Mouse (Mus musculus): ENCODE data around the gene Lmtk3. TPM values are rescaled to one million over a fixed set of nuclear protein-coding genes. Genes with fewer than 3 reads are reported as not detected.

Gene Lmtk3
- polyA plus RNA-seq, 1 experiment from 2014 or later: 0.53 TPM

GRCm38 (mm10) chr7:45824598-45824997 lies 41.1 kb downstream of the Lmtk3 start, which contains the start of gene Kcnj14:
Gene Kcnj14 (minus strand): TSS chr7:45824782.
- no peak within 1 kb of the TSS for H3K4me3 ChIP-seq (replicated peaks; ENCODE audit: low read length)
- H3K36me3 ChIP-seq (ENCODE audit: control insufficient read depth, insufficient read depth, low read length): peaks cover 25% of the 10 kb centered on the region
- H3K9me3 ChIP-seq (replicated peaks; ENCODE audit: control insufficient read depth, low read length): no peaks in the 10 kb centered on the region
- no peak for ATAC-seq (ENCODE audit: insufficient read depth, low FRiP score)
- peaks cover 1% of the 10 kb centered on the region; the same call in 1 of the 2 replicates for H3K4me1 ChIP-seq (ENCODE audit: control insufficient read depth, insufficient read depth, low read length)
- no peaks in the 10 kb centered on the region for H3K27me3 ChIP-seq (ENCODE audit: control insufficient read depth, insufficient read depth, low read length)
- H3K4me2 ChIP-seq (ENCODE audit: low read depth, low read length): no peak within 1 kb of the TSS
- 70% methylated on average over 7 of the region's 7 CpGs for WGBS
- no peak within 1 kb of the TSS for H3K9ac ChIP-seq (ENCODE audit: low read length)
- no peak within 1 kb of the TSS for H3K27ac ChIP-seq (ENCODE audit: low read length)

GRCm38 (mm10) chr7:45826631-45827030 lies 43.1 kb downstream of the Lmtk3 start:
- no peaks in the 10 kb centered on the region; the same call in 1 of the 2 replicates for H3K27me3 ChIP-seq (ENCODE audit: control insufficient read depth, insufficient read depth, low read length)
- no peak overlapping the region for H3K4me2 ChIP-seq (ENCODE audit: low read depth, low read length)
- no peak for ATAC-seq (ENCODE audit: insufficient read depth, low FRiP score)
- no peak overlapping the region for H3K9ac ChIP-seq (ENCODE audit: low read length)
- WGBS: 92% methylated on average over 7 of the region's 7 CpGs
- H3K27ac ChIP-seq (ENCODE audit: low read length): no peak overlapping the region
- H3K4me1 ChIP-seq (ENCODE audit: control insufficient read depth, insufficient read depth, low read length): peaks cover 8% of the 10 kb centered on the region; the same call in 1 of the 2 replicates
- no peaks in the 10 kb centered on the region for H3K9me3 ChIP-seq (replicated peaks; ENCODE audit: control insufficient read depth, low read length)
- no peak overlapping the region for H3K4me3 ChIP-seq (replicated peaks; ENCODE audit: low read length)
- peaks cover 25% of the 10 kb centered on the region for H3K36me3 ChIP-seq (ENCODE audit: control insufficient read depth, insufficient read depth, low read length)

GRCm38 (mm10) chr7:45830427-45831127 lies 47.0 kb downstream of the Lmtk3 start, which contains the start of gene Grwd1:
Gene Grwd1 (minus strand): TSS chr7:45830944.
- peak within 1 kb of the TSS; percentile 86 for H3K9ac ChIP-seq (ENCODE audit: low read length)
- H3K4me3 ChIP-seq (replicated peaks; ENCODE audit: low read length): peak within 1 kb of the TSS; percentile 99
- H3K36me3 ChIP-seq (ENCODE audit: control insufficient read depth, insufficient read depth, low read length): peaks cover 11% of the 10 kb centered on the region; the same call in 1 of the 2 replicates
- H3K27me3 ChIP-seq (ENCODE audit: control insufficient read depth, insufficient read depth, low read length): peaks cover 34% of the 10 kb centered on the region
- WGBS: under 1% methylated on average over 35 of the region's 35 CpGs
- H3K4me1 ChIP-seq (ENCODE audit: control insufficient read depth, insufficient read depth, low read length): peaks cover 16% of the 10 kb centered on the region; the same call in 1 of the 2 replicates
- H3K9me3 ChIP-seq (replicated peaks; ENCODE audit: control insufficient read depth, low read length): no peaks in the 10 kb centered on the region
- peak; percentile 87 for ATAC-seq (ENCODE audit: insufficient read depth, low FRiP score)
- H3K4me2 ChIP-seq (ENCODE audit: low read depth, low read length): peak within 1 kb of the TSS; percentile 97
- H3K27ac ChIP-seq (ENCODE audit: low read length): peak within 1 kb of the TSS; percentile 62

- H3K9me3 ChIP-seq (replicated peaks; ENCODE audit: control insufficient read depth, low read length): no peaks in the 10 kb centered on the region
- H3K9ac ChIP-seq (ENCODE audit: low read length): peak overlapping the region; percentile 86; the same call in 1 of the 2 replicates
- 19% methylated on average over 5 of the region's 5 CpGs for WGBS
- peaks cover 16% of the 10 kb centered on the region; the same call in 1 of the 2 replicates for H3K4me1 ChIP-seq (ENCODE audit: control insufficient read depth, insufficient read depth, low read length)
- H3K27ac ChIP-seq (ENCODE audit: low read length): peak overlapping the region; percentile 62; the same call in 1 of the 2 replicates
- H3K36me3 ChIP-seq (ENCODE audit: control insufficient read depth, insufficient read depth, low read length): peaks cover 6% of the 10 kb centered on the region; the same call in 1 of the 2 replicates
- no peak for ATAC-seq (ENCODE audit: insufficient read depth, low FRiP score)
- H3K4me2 ChIP-seq (ENCODE audit: low read depth, low read length): peak overlapping the region; percentile 97
- peaks cover 34% of the 10 kb centered on the region for H3K27me3 ChIP-seq (ENCODE audit: control insufficient read depth, insufficient read depth, low read length)
- H3K4me3 ChIP-seq (replicated peaks; ENCODE audit: low read length): peak overlapping the region; percentile 99
Measured at GRCm38 (mm10) chr7:45831128-45831525, 47.6 kb downstream of the Lmtk3 start.

GRCm38 (mm10) chr7:45832428-45832827 lies 48.9 kb downstream of the Lmtk3 start:
- peak overlapping the region; percentile 67 for H3K9ac ChIP-seq (ENCODE audit: low read length)
- H3K9me3 ChIP-seq (replicated peaks; ENCODE audit: control insufficient read depth, low read length): no peaks in the 10 kb centered on the region
- peaks cover 34% of the 10 kb centered on the region for H3K27me3 ChIP-seq (ENCODE audit: control insufficient read depth, insufficient read depth, low read length)
- ATAC-seq (ENCODE audit: insufficient read depth, low FRiP score): no peak
- peaks cover 6% of the 10 kb centered on the region; the same call in 1 of the 2 replicates for H3K36me3 ChIP-seq (ENCODE audit: control insufficient read depth, insufficient read depth, low read length)
- H3K27ac ChIP-seq (ENCODE audit: low read length): no peak overlapping the region
- peak overlapping the region; percentile 64 for H3K4me2 ChIP-seq (ENCODE audit: low read depth, low read length)
- H3K4me1 ChIP-seq (ENCODE audit: control insufficient read depth, insufficient read depth, low read length): peaks cover 16% of the 10 kb centered on the region; the same call in 1 of the 2 replicates
- 9% methylated on average over 30 of the region's 30 CpGs for WGBS
- peak overlapping the region; percentile 50 for H3K4me3 ChIP-seq (replicated peaks; ENCODE audit: low read length)

GRCm38 (mm10) chr7:45833148-45833790 lies 49.7 kb downstream of the Lmtk3 start:
- no peaks in the 10 kb centered on the region for H3K9me3 ChIP-seq (replicated peaks; ENCODE audit: control insufficient read depth, low read length)
- no peak overlapping the region for H3K27ac ChIP-seq (ENCODE audit: low read length)
- H3K9ac ChIP-seq (ENCODE audit: low read length): peak overlapping the region; percentile 67
- WGBS: under 1% methylated on average over 85 of the region's 86 CpGs
- ATAC-seq (ENCODE audit: insufficient read depth, low FRiP score): peak; percentile 2; the same call in 1 of the 2 replicates
- H3K4me2 ChIP-seq (ENCODE audit: low read depth, low read length): peak overlapping the region; percentile 64
- peak overlapping the region; percentile 50 for H3K4me3 ChIP-seq (replicated peaks; ENCODE audit: low read length)
- peaks cover 16% of the 10 kb centered on the region; the same call in 1 of the 2 replicates for H3K4me1 ChIP-seq (ENCODE audit: control insufficient read depth, insufficient read depth, low read length)
- no peaks in the 10 kb centered on the region for H3K36me3 ChIP-seq (ENCODE audit: control insufficient read depth, insufficient read depth, low read length)
- H3K27me3 ChIP-seq (ENCODE audit: control insufficient read depth, insufficient read depth, low read length): peaks cover 34% of the 10 kb centered on the region

- Histone ChIP-seq H3K9me3 (replicated peaks; ENCODE audit: control insufficient read depth, low read length) (no peaks in the 10 kb centered on the region), H3K9ac (ENCODE audit: low read length) (peak overlapping the region; percentile 67), H3K27me3 (ENCODE audit: control insufficient read depth, insufficient read depth, low read length) (peaks cover 34% of the 10 kb centered on the region), H3K4me2 (ENCODE audit: low read depth, low read length) (peak overlapping the region; percentile 64), H3K27ac (ENCODE audit: low read length) (no peak overlapping the region), H3K36me3 (ENCODE audit: control insufficient read depth, insufficient read depth, low read length) (no peaks in the 10 kb centered on the region), H3K4me3 (replicated peaks; ENCODE audit: low read length) (peak overlapping the region; percentile 50), H3K4me1 (ENCODE audit: control insufficient read depth, insufficient read depth, low read length) (peaks cover 16% of the 10 kb centered on the region; the same call in 1 of the 2 replicates)
- no peak for ATAC-seq (ENCODE audit: insufficient read depth, low FRiP score)
- WGBS: 3% methylated on average over 27 of the region's 31 CpGs
Measured at GRCm38 (mm10) chr7:45833924-45834323, 50.4 kb downstream of the Lmtk3 start.

- WGBS: 82% methylated on average over 10 of the region's 10 CpGs
- peaks cover 4% of the 10 kb centered on the region; the same call in 1 of the 2 replicates for H3K27me3 ChIP-seq (ENCODE audit: control insufficient read depth, insufficient read depth, low read length)
- no peaks in the 10 kb centered on the region for H3K4me1 ChIP-seq (ENCODE audit: control insufficient read depth, insufficient read depth, low read length)
- no peaks in the 10 kb centered on the region for H3K9me3 ChIP-seq (replicated peaks; ENCODE audit: control insufficient read depth, low read length)
- ATAC-seq (ENCODE audit: insufficient read depth, low FRiP score): no peak
- H3K9ac ChIP-seq (ENCODE audit: low read length): no peak overlapping the region
- H3K27ac ChIP-seq (ENCODE audit: low read length): no peak overlapping the region
- H3K36me3 ChIP-seq (ENCODE audit: control insufficient read depth, insufficient read depth, low read length): no peaks in the 10 kb centered on the region
- no peak overlapping the region for H3K4me2 ChIP-seq (ENCODE audit: low read depth, low read length)
- H3K4me3 ChIP-seq (replicated peaks; ENCODE audit: low read length): no peak overlapping the region
Measured at GRCm38 (mm10) chr7:45842950-45843744, 59.6 kb downstream of the Lmtk3 start.

Measured in stomach, embryonic 16.5 days (tissue).